Mouse (Mus musculus) heart, embryonic 13.5 days (tissue): ENCODE data around the gene Fbxw2. TPM values are rescaled to one million over a fixed set of nuclear protein-coding genes. Genes with fewer than 3 reads are reported as not detected.
A peak's percentile ranks its signal among the peaks of the same experiment; 100 is the strongest.
"Not testable (repeated sequence)": the region's sequence is repeated elsewhere in the genome, so short reads cannot be mapped to it uniquely, and the experiment has no call there.

ENCODE experiments used
- ATAC-seq: fragments of 200-750 bp; cut with Nextera tagmentation; 2 replicates; pipeline ENCODE4 v1.8.0; 2017; ENCODE audit warnings: moderate TSS enrichment; ENCODE audit not compliant: insufficient number of reproducible peaks, low FRiP score, low TSS enrichment; ENCODE audit errors: extremely low read depth
- H3K27ac ChIP-seq: fragments of 300-500 bp; sonication (generic); replicated peaks from 2 replicates; pipeline ENCODE4 v1.5.1; 2015; ENCODE audit warnings: moderate library complexity, mild to moderate bottlenecking, inconsistent platforms
- H3K27me3 ChIP-seq: fragments of 300-500 bp; sonication (generic); replicated peaks from 2 replicates; pipeline ENCODE4 v1.6.1; 2015; ENCODE audit warnings: mild to moderate bottlenecking, inconsistent platforms
- H3K36me3 ChIP-seq: fragments of 300-500 bp; sonication (generic); 2 replicates; pipeline ENCODE4 v1.6.1; 2015; ENCODE audit warnings: mild to moderate bottlenecking, inconsistent platforms
- H3K4me1 ChIP-seq: fragments of 300-500 bp; sonication (generic); 2 replicates; pipeline ENCODE4 v1.6.1; 2015; ENCODE audit warnings: inconsistent platforms
- H3K4me2 ChIP-seq: fragments of 300-500 bp; sonication (generic); 2 replicates; pipeline ENCODE4 v1.6.1; 2015; ENCODE audit warnings: inconsistent platforms, mild to moderate bottlenecking, moderate library complexity
- H3K4me3 ChIP-seq: fragments of 300-500 bp; sonication (generic); 2 replicates; pipeline ENCODE4 v1.5.1; 2015; ENCODE audit warnings: moderate library complexity, mild to moderate bottlenecking, inconsistent platforms
- H3K9ac ChIP-seq: fragments of 300-500 bp; sonication (generic); 2 replicates; pipeline ENCODE4 v1.6.1; 2015; ENCODE audit warnings: inconsistent platforms, mild to moderate bottlenecking, moderate library complexity
- H3K9me3 ChIP-seq: fragments of 300-500 bp; sonication (generic); 2 replicates; pipeline ENCODE4 v1.6.1; 2016; ENCODE audit warnings: inconsistent platforms
- WGBS: fragments of 180-500 bp; shearing (Covaris S2); methylation state at CpG from one replicate; pipeline ENCODE4 v1.1.7; 2015; ENCODE audit warnings: mixed read lengths; 5-methylcytosine and 5-hydroxymethylcytosine counted together
- polyA plus RNA-seq: library from polyadenylated mRNA; unstranded; fragments of >200 nt; fragmentation: Nextera tagmentation; extraction: Ambion mirVana; gene quantifications from 2 replicates; pipeline ENCODE4 v1.2.1, GENCODE M21; 2015

The Fbxw2 gene
- polyA plus RNA-seq, 1 experiment from 2014 or later, result 55.0 TPM

GRCm38 (mm10) chr2:34840143-34840542, 14.0 kb upstream of the Fbxw2 start:
- peaks cover 11% of the 10 kb centered on the region for H3K27me3 ChIP-seq
- WGBS, result 77% methylated on average over 5 of the region's 5 CpGs
- H3K4me1 ChIP-seq, H3K36me3 ChIP-seq, H3K4me2 ChIP-seq, H3K9ac ChIP-seq, H3K9me3 ChIP-seq, H3K27ac ChIP-seq, H3K4me3 ChIP-seq, ATAC-seq: not testable (repeated sequence)

- H3K27ac ChIP-seq, result no peak overlapping the region
- no peak overlapping the region for H3K9ac ChIP-seq
- H3K9me3 ChIP-seq, result no peaks in the 10 kb centered on the region
- no peaks in the 10 kb centered on the region for H3K4me1 ChIP-seq
- WGBS, result 68% methylated on average over 3 of the region's 3 CpGs
- H3K4me3 ChIP-seq, result no peak overlapping the region
- ATAC-seq, result no peak
- H3K36me3 ChIP-seq, result no peaks in the 10 kb centered on the region
- no peak overlapping the region for H3K4me2 ChIP-seq
- H3K27me3 ChIP-seq, result peaks cover 21% of the 10 kb centered on the region
Observed at GRCm38 (mm10) chr2:34835669-34836068, 9.6 kb upstream of the Fbxw2 start.

DNA sequence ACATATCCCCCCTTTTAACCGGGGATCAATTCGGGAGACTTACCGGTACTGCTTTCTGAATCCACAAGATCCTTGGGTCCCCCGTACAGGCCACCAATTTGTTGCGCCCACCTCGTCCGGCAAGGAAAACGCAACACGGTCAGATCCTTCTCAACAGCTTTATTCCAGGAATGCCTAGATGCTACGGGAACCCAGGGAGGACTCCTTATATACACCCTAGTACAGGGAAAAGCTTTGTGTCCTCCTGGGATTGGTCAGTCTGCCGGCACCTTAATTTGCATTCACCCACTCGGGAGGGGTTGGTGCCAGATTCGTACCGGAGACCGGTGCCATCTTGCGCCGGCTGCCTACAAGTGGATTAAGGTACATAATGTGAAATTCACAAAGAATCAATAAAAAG, 7.5 kb upstream of the Fbxw2 start:
- Histone ChIP-seq H3K4me1 (no peaks in the 10 kb centered on the region), H3K9ac (no peak overlapping the region), H3K27ac (no peak overlapping the region), H3K4me3 (no peak overlapping the region), H3K4me2 (no peak overlapping the region), H3K9me3 (peaks cover 5% of the 10 kb centered on the region; the same call in 1 of the 2 replicates), H3K36me3 (no peaks in the 10 kb centered on the region), H3K27me3 (peaks cover 26% of the 10 kb centered on the region)
- 83% methylated on average over 17 of the region's 17 CpGs for WGBS
- ATAC-seq, result no peak

DNA sequence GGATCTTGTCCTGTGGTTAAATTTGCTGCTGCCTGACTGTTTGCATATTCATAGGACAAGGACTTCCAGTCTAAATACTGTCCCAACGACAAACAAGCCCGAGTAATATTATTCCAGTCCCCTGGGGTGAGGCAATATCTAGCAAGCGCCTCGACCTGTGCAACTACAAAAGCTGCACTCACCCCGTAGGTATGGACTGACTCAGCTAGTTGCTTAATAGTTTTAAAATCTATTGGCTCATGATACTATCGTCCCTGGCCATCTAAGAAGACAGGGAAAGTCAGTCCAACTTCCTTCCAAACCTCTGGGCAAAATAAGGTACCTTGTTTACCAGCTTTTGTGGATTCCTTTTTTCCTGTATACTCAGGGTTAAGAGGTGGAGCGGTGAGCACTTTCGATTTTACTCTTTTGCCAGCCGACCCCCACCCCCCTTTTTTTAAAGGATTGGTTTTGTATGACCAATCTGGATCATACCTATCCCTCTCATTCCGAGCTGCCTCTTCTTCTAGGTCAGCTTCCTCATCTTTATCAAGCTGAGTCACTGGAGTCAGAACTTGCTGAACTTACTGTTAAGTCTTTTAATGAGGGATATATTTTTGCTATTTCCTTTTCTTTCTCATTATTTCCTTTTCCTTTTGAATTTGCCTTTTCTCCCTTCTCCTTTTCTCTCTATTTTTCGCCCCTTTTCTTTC, 6.8 kb upstream of the Fbxw2 start, which contains the start of gene Gm34653:
TSS of gene Gm34653 (plus strand) at position 242 of the 692 bp plus-strand sequence.
- WGBS, result 54% methylated on average over 11 of the region's 11 CpGs
- ATAC-seq, H3K4me1 ChIP-seq, H3K36me3 ChIP-seq, H3K9me3 ChIP-seq, H3K27ac ChIP-seq, H3K4me2 ChIP-seq, H3K4me3 ChIP-seq, H3K9ac ChIP-seq: not testable (repeated sequence)
- H3K27me3 ChIP-seq, result peaks cover 28% of the 10 kb centered on the region

DNA sequence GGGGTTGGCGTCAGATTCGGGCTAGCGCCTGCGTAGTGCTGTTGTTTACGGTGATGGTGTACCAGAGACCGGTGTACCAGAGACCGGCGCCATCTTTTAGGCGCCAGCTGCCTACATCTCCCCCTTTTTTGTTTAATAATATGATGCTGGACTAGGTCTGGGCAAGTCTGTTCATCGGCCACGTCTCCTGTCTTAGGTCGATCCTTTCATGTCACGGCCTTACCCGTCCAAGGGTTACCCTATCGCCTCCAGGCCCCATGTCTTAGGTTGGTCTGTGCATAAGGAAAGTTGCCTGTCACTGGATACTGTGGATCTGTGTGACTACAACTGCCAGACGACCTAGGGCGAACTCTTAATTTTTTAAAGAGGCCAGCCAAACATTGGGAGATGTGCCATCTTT, 4.0 kb upstream of the Fbxw2 start:
- not testable (repeated sequence) for H3K36me3 ChIP-seq, H3K4me3 ChIP-seq, H3K9ac ChIP-seq, H3K27ac ChIP-seq, H3K9me3 ChIP-seq, ATAC-seq, H3K4me2 ChIP-seq
- WGBS, result 88% methylated on average over 17 of the region's 17 CpGs
- Histone ChIP-seq H3K27me3 (peaks cover 32% of the 10 kb centered on the region), H3K4me1 (peaks cover 10% of the 10 kb centered on the region)

DNA sequence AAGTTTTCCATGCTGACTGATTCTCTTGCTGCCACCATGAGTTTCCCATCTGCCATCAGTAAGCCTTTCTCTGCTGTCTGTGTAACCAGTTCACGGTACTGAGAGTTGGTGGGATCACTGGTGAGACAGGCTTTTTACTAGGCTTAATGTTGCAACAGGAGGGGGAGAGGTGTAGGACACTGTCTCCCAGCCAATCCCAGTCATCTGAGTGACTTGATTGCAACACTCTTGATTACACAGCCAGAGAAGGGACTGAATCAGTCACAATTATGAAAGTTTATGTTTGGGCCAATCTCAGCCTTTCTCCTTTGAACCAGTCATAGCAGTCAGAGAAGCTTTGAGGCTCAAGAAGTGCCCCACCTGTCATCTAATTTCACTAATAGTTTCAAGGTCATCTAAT, 1.9 kb upstream of the Fbxw2 start:
- no peak for ATAC-seq
- Histone ChIP-seq H3K4me2 (no peak overlapping the region), H3K9me3 (peaks cover 5% of the 10 kb centered on the region; the same call in 1 of the 2 replicates), H3K9ac (no peak overlapping the region), H3K27ac (no peak overlapping the region), H3K4me1 (peaks cover 21% of the 10 kb centered on the region), H3K27me3 (peaks cover 22% of the 10 kb centered on the region), H3K4me3 (no peak overlapping the region), H3K36me3 (no peaks in the 10 kb centered on the region)
- 94% methylated on average over 1 of the region's 1 CpGs for WGBS

DNA sequence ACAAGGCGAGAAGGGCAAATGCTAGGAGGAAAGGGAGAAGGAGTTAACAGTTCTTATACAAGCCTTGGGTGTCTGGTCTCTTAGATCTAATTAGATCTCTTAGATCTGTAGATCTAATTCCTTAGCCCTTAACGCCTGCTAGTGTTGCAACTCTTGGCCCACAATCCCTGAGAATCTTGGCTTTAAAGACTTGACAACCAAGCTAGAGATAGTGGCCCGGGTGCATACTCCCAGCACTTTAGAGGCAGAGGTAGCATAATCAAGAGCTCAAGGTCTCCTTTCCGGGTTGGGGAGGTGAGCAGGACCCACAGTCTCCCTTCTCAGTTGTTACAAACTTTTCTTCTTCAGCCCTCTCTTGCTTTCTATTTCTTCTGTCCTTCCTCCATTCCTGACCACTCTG, 1.5 kb upstream of the Fbxw2 start:
- Histone ChIP-seq H3K4me1 (peaks cover 21% of the 10 kb centered on the region), H3K4me2 (no peak overlapping the region), H3K27me3 (peaks cover 22% of the 10 kb centered on the region), H3K4me3 (no peak overlapping the region), H3K9me3 (peaks cover 5% of the 10 kb centered on the region; the same call in 1 of the 2 replicates), H3K27ac (no peak overlapping the region), H3K36me3 (peaks cover 3% of the 10 kb centered on the region), H3K9ac (no peak overlapping the region)
- no peak for ATAC-seq
- WGBS, result 76% methylated on average over 4 of the region's 4 CpGs

DNA sequence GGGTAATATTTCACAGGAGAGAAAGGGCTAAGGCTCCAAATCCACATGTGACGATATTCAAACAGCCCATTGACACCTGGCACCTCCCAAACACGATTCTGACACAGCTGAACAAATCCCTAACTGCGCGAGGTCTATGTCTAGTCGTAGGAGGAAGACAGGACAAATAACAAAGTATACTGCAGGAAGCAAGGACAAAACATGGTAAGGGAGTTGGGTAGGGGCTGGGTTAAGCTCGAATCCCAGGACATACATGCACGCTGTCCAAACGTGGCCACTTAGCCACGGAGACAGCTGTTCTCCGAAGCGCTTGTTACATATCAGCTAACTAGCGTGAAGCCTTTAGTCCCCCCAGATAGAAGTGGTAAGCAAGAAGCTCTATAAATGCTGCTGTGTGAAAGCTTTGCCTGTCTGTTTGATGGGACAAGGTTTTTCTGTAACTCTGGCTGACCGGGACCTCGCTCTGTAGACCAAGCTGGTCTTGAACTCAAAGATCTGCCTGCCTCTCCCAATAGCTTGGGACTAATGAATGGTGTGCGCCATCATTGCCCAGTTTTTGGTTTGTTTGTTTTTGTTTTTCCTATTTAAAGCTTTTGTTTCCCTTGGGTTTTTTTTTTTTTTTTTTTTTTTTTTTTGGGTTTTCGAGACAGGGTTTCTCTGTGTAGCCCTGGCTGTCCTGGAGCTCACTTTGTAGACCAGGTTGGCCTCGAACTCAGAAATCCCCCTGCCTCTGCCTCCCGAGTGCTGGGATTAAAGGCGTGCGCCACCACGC, 535 bp upstream of the Fbxw2 start:
- Histone ChIP-seq H3K9me3 (peaks cover 5% of the 10 kb centered on the region; the same call in 1 of the 2 replicates), H3K27ac (peak overlapping the region; percentile 90), H3K4me3 (peak overlapping the region; percentile 94), H3K27me3 (peaks cover 22% of the 10 kb centered on the region), H3K4me1 (peaks cover 21% of the 10 kb centered on the region), H3K36me3 (peaks cover 12% of the 10 kb centered on the region), H3K9ac (peak overlapping the region; percentile 97), H3K4me2 (peak overlapping the region; percentile 92)
- 33% methylated on average over 20 of the region's 21 CpGs for WGBS
- ATAC-seq, result no peak

- H3K4me1 ChIP-seq, result no peaks in the 10 kb centered on the region
- H3K27ac ChIP-seq, result no peak overlapping the region
- H3K36me3 ChIP-seq, result peaks cover 77% of the 10 kb centered on the region
- no peak overlapping the region for H3K9ac ChIP-seq
- H3K4me2 ChIP-seq, result no peak overlapping the region
- ATAC-seq, result no peak
- no peak overlapping the region for H3K4me3 ChIP-seq
- WGBS, result 85% methylated on average over 2 of the region's 2 CpGs
- no peaks in the 10 kb centered on the region for H3K27me3 ChIP-seq
- H3K9me3 ChIP-seq, result no peaks in the 10 kb centered on the region
Observed at GRCm38 (mm10) chr2:34818492-34818891, 7.6 kb downstream of the Fbxw2 start.

DNA sequence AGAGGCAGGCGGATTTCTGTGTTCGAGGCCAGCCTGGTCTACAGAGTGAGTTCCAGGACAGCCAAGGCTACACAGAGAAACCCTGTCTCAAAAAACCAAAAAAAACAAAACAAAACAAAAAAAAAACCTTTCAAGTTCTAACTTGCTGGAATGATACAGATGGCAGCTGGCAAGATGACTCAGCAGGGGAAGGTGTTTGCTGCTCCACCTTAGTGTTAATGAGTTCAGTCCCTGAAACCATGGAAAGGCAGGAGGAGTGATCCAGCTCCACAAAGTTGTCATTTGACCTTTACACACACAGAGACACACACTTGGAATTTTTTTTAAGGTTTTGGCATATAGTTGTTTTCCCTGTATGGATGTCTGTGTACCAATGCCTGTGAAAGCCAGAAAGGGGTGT, 10.2 kb downstream of the Fbxw2 start:
- H3K36me3 ChIP-seq, result peaks cover 86% of the 10 kb centered on the region
- not testable (repeated sequence) for H3K9me3 ChIP-seq, H3K4me3 ChIP-seq, H3K27me3 ChIP-seq, H3K4me1 ChIP-seq, ATAC-seq, H3K4me2 ChIP-seq, H3K9ac ChIP-seq, H3K27ac ChIP-seq
- WGBS, result 94% methylated on average over 2 of the region's 2 CpGs

GRCm38 (mm10) chr2:34812706-34813105, 13.4 kb downstream of the Fbxw2 start:
- H3K9me3 ChIP-seq, result no peaks in the 10 kb centered on the region
- peaks cover 7% of the 10 kb centered on the region for H3K4me1 ChIP-seq
- no peak overlapping the region for H3K27ac ChIP-seq
- no peak overlapping the region for H3K4me3 ChIP-seq
- WGBS, result 76% methylated on average over 7 of the region's 7 CpGs
- no peak overlapping the region for H3K4me2 ChIP-seq
- H3K9ac ChIP-seq, result no peak overlapping the region
- peaks cover 85% of the 10 kb centered on the region for H3K36me3 ChIP-seq
- no peak for ATAC-seq
- no peaks in the 10 kb centered on the region for H3K27me3 ChIP-seq
